Comparison of ENCODE assay signal across 11 mouse cellular contexts in the genomic region with DNA sequence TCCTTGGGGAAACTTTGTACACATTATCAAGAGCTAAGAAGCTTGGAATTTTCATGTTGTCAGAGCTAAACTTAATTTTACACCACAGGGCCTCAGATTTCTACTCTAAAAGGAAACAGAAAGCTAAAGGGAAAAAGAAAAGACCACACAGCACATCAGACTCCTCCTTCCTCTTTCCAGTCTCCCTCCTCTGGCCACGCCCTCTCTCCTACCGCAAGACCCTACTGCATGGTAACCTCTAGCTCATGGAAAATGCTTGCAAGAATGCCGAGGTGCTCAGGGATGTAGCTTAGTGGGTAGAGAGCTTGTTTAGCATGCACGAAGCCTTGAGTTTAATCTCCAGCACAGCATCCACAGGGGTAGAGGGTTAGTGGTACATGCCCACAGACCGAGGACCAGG. TPM values are rescaled to one million over a fixed set of nuclear protein-coding genes. Genes with fewer than 3 reads are reported as not detected.
DNase-seq lines count a peak whose midpoint lies in the region; ATAC-seq and TF ChIP-seq lines count a peak whose summit lies in the region.
"Had no signal": no experiment of that assay in that cellular context is flagged by ENCODE, and none has a peak within 500 bp of the region (broad histone marks: within the 10 kb centered on the region; RNA-seq: fewer than 3 reads in every experiment).

No protein-coding gene starts in this region.

- no peak for DNase-seq in limb, embryonic 10.5 days (ENCODE audit: low spot score)
- peak in 1 of 2 experiments; percentile 45 for DNase-seq in spleen, adult 2 months (ENCODE audit: low read depth in 1 of 2, low spot score in 2 of 2)
- DNase-seq in left cerebral cortex, postnatal 25 days (ENCODE audit: low spot score in 2 of 2): no peak
- no peak for DNase-seq in forebrain, embryonic 11.5 days (ENCODE audit: low spot score)
- DNase-seq in kidney, adult 8-10 months: no peak
- DNase-seq: heart, postnatal 14 days had no signal

- no peaks in the 10 kb centered on the region for H3K27me3 ChIP-seq in limb, embryonic 15.5 days
- H3K27me3 ChIP-seq in limb, embryonic 10.5 days (ENCODE audit: low read depth, poor library complexity, severe bottlenecking): no peaks in the 10 kb centered on the region
- H3K27me3 ChIP-seq in spleen, adult 2 months (ENCODE audit: control insufficient read depth, insufficient read depth, low read length): no peaks in the 10 kb centered on the region
- no peaks in the 10 kb centered on the region for H3K27me3 ChIP-seq in forebrain, embryonic 11.5 days (ENCODE audit: control insufficient read depth, insufficient read depth, low read length)
- H3K27me3 ChIP-seq: kidney, embryonic 15.5 days; stomach, embryonic 15.5 days had no signal

- no peak for TF ChIP-seq CTCF in spleen, adult 2 months (IDR thresholded peaks at IDR 0.05; ENCODE audit: extremely low read depth, insufficient read depth, insufficient read length, insufficient replicate concordance)

- H3K4me3 ChIP-seq in limb, embryonic 15.5 days: no peak overlapping the region
- H3K4me3 ChIP-seq in limb, embryonic 10.5 days: no peak overlapping the region
- H3K4me3 ChIP-seq in spleen, adult 2 months (ENCODE audit: extremely low read depth, insufficient read depth, insufficient read length): peak overlapping the region; percentile 34; the same call in 1 of the 2 replicates
- no peak overlapping the region for H3K4me3 ChIP-seq in forebrain, embryonic 11.5 days (ENCODE audit: low read depth, low read length)
- H3K4me3 ChIP-seq: kidney, embryonic 15.5 days; stomach, embryonic 15.5 days had no signal

- peak overlapping the region; percentile 12; the same call in 1 of the 2 replicates for H3K27ac ChIP-seq in limb, embryonic 15.5 days
- no peak overlapping the region for H3K27ac ChIP-seq in limb, embryonic 10.5 days
- H3K27ac ChIP-seq in spleen, adult 2 months (ENCODE audit: insufficient read depth, low read length): no peak overlapping the region
- no peak overlapping the region for H3K27ac ChIP-seq in forebrain, embryonic 11.5 days (ENCODE audit: low read depth, low read length)
- H3K27ac ChIP-seq: kidney, embryonic 15.5 days; stomach, embryonic 15.5 days had no signal

- H3K9ac ChIP-seq in limb, embryonic 15.5 days: no peak overlapping the region
- H3K9ac ChIP-seq in forebrain, embryonic 11.5 days (ENCODE audit: low read length): no peak overlapping the region
- H3K9ac ChIP-seq: kidney, embryonic 15.5 days; stomach, embryonic 15.5 days had no signal

- no peak overlapping the region for H3K4me2 ChIP-seq in limb, embryonic 15.5 days
- H3K4me2 ChIP-seq in forebrain, embryonic 11.5 days (ENCODE audit: low read depth, low read length, severe bottlenecking): no peak overlapping the region
- H3K4me2 ChIP-seq: kidney, embryonic 15.5 days; stomach, embryonic 15.5 days had no signal

- WGBS in limb, embryonic 15.5 days: 78% methylated on average over 5 of the region's 5 CpGs
- WGBS in limb, embryonic 10.5 days: 91% methylated on average over 5 of the region's 5 CpGs
- 25% methylated on average over 5 of the region's 5 CpGs for WGBS in spleen, adult 2 months
- 86% methylated on average over 5 of the region's 5 CpGs for WGBS in forebrain, embryonic 11.5 days

- intact Hi-C loops in left cerebral cortex, postnatal 25 days (cut with DNase I): loop anchor here (5.0 kb wide), 1 partner anchor 65 kb away; no protein-coding TSS in a partner anchor

- H3K9me3 ChIP-seq in limb, embryonic 15.5 days: no peaks in the 10 kb centered on the region
- H3K9me3 ChIP-seq in limb, embryonic 10.5 days (replicated peaks): no peaks in the 10 kb centered on the region
- no peaks in the 10 kb centered on the region; the same call in 1 of the 2 replicates for H3K9me3 ChIP-seq in forebrain, embryonic 11.5 days (ENCODE audit: control insufficient read depth, low read length)
- H3K9me3 ChIP-seq: kidney, embryonic 15.5 days; stomach, embryonic 15.5 days had no signal

- no peak for ATAC-seq in limb, embryonic 15.5 days (ENCODE audit: insufficient number of reproducible peaks, low FRiP score, low TSS enrichment, low read depth)
- ATAC-seq in CD4-positive, CD25-positive, alpha-beta regulatory T cell, adult 4 months: peak; percentile 70
- ATAC-seq in common myeloid progenitor, adult 5-6 weeks (replicated peaks; ENCODE audit: low read depth, poor library complexity, severe bottlenecking): peak; percentile 84
- no peak for ATAC-seq in forebrain, embryonic 11.5 days (replicated peaks; ENCODE audit: low FRiP score)

- peaks cover 3% of the 10 kb centered on the region; the same call in 1 of the 2 replicates for H3K4me1 ChIP-seq in limb, embryonic 15.5 days
- no peaks in the 10 kb centered on the region for H3K4me1 ChIP-seq in limb, embryonic 10.5 days
- H3K4me1 ChIP-seq in spleen, adult 2 months (ENCODE audit: control insufficient read depth, insufficient read depth, insufficient read length): peaks cover 15% of the 10 kb centered on the region
- H3K4me1 ChIP-seq in forebrain, embryonic 11.5 days (replicated peaks; ENCODE audit: control insufficient read depth, insufficient read depth, low read length): no peaks in the 10 kb centered on the region
- H3K4me1 ChIP-seq: stomach, embryonic 15.5 days had no signal

- TF ChIP-seq POLR2A in spleen, adult 2 months (IDR thresholded peaks at IDR 0.05; ENCODE audit: low read depth, low read length): no peak

- no peaks in the 10 kb centered on the region for H3K36me3 ChIP-seq in limb, embryonic 15.5 days
- 0 out of 2 replicates have a peak, but pooled peaks cover 4% of the 10 kb centered on the region for H3K36me3 ChIP-seq in limb, embryonic 10.5 days
- no peaks in the 10 kb centered on the region for H3K36me3 ChIP-seq in spleen, adult 2 months (ENCODE audit: control insufficient read depth, insufficient read depth, low read length)
- H3K36me3 ChIP-seq in forebrain, embryonic 11.5 days (ENCODE audit: control insufficient read depth, insufficient read depth, low read length): no peaks in the 10 kb centered on the region
- H3K36me3 ChIP-seq: kidney, embryonic 15.5 days; stomach, embryonic 15.5 days had no signal

RNA-seq across cellular contexts. Expression of a gene that starts 24.0 kb away (rescaled TPM):
- 41.8 and 46.5 TPM in 2 replicates for polyA plus RNA-seq in limb, embryonic 15.5 days (2015; fragmentation: Nextera tagmentation; extraction: Ambion mirVana)
- polyA plus RNA-seq in limb, embryonic 10.5 days (2016; fragmentation: Nextera tagmentation; extraction: Ambion mirVana): 27.6 and 31.6 TPM in 2 replicates
- polyA plus RNA-seq in CD4-positive, CD25-positive, alpha-beta regulatory T cell, adult 4 months (2017; shearing (Covaris generic)): 10 to 100 TPM; 56.7 to 57.2 TPM
- total RNA-seq in common myeloid progenitor, adult 5-6 weeks (2017): 134 and 162 TPM in 2 replicates
- 14.4 and 16.0 TPM in 2 replicates for polyA plus RNA-seq in spleen, adult 2 months (2012; rRNA removed)
- total RNA-seq in left cerebral cortex, postnatal 25 days (2021): 10 to 100 TPM; 77.1 to 87.7 TPM
- 53.1 and 55.7 TPM in 2 replicates for polyA plus RNA-seq in forebrain, embryonic 11.5 days (2014; fragmentation: Nextera tagmentation; extraction: Ambion mirVana)

RNA-seq across cellular contexts. Expression of a gene that starts 24.9 kb away (rescaled TPM):
- 54.9 and 55.0 TPM in 2 replicates for polyA plus RNA-seq in limb, embryonic 15.5 days (2015; fragmentation: Nextera tagmentation; extraction: Ambion mirVana)
- polyA plus RNA-seq in limb, embryonic 10.5 days (2016; fragmentation: Nextera tagmentation; extraction: Ambion mirVana): 17.8 and 22.2 TPM in 2 replicates
- 10 to 100 TPM; 13.8 to 17.3 TPM for polyA plus RNA-seq in CD4-positive, CD25-positive, alpha-beta regulatory T cell, adult 4 months (2017; shearing (Covaris generic))
- 8.5 and 12.5 TPM in 2 replicates for total RNA-seq in common myeloid progenitor, adult 5-6 weeks (2017)
- polyA plus RNA-seq in spleen, adult 2 months (2012; rRNA removed): 8.6 and 9.0 TPM in 2 replicates
- 10 to 100 TPM; 18.9 to 21.3 TPM for total RNA-seq in left cerebral cortex, postnatal 25 days (2021)
- polyA plus RNA-seq in forebrain, embryonic 11.5 days (2014; fragmentation: Nextera tagmentation; extraction: Ambion mirVana): 44.6 and 48.4 TPM in 2 replicates

Comparison
In these comparisons a context has a peak if more than half of its experiments do, and no peak if none do; other contexts are left out.
1. ATAC-seq: peak in CD4-positive, CD25-positive, alpha-beta regulatory T cell, adult 4 months (single experiment) and common myeloid progenitor, adult 5-6 weeks (single experiment); none in limb, embryonic 15.5 days (single experiment) and forebrain, embryonic 11.5 days (single experiment).